In genomic region chr13:56634920-56635319, GRCm38 (mm10) we compare ENCODE assay signal across 10 mouse cellular contexts. TPM values are rescaled to one million over a fixed set of nuclear protein-coding genes. Genes with fewer than 3 reads are reported as not detected.
A peak's percentile ranks its signal among the peaks of the same experiment; 100 is the strongest.
DNase-seq lines count a peak whose midpoint lies in the region; ATAC-seq and TF ChIP-seq lines count a peak whose summit lies in the region.
"Had no signal": no experiment of that assay in that cellular context is flagged by ENCODE, and none has a peak within 500 bp of the region (broad histone marks: within the 10 kb centered on the region; RNA-seq: fewer than 3 reads in every experiment).

No protein-coding gene starts in this region.

- 55% methylated on average over 7 of the region's 7 CpGs for WGBS in hindbrain, embryonic 12.5 days
- whole genome bisulfite sequencing in hindbrain, embryonic 13.5 days = 72% methylated on average over 7 of the region's 7 CpGs
- WGBS in kidney, embryonic 15.5 days = 6% methylated on average over 7 of the region's 7 CpGs
- 53% methylated on average over 7 of the region's 7 CpGs for WGBS in macrophage (ENCODE audit: missing documents)
- WGBS in midbrain, embryonic 11.5 days = 83% methylated on average over 7 of the region's 7 CpGs

- no peak for TF ChIP-seq CTCF in left cerebral cortex, adult 2 months (IDR thresholded peaks at IDR 0.05)

- no peaks in the 10 kb centered on the region for H3K9me3 ChIP-seq in hindbrain, embryonic 12.5 days (replicated peaks)
- H3K9me3 ChIP-seq in hindbrain, embryonic 13.5 days = no peaks in the 10 kb centered on the region
- H3K9me3 ChIP-seq in kidney, embryonic 15.5 days (replicated peaks) = no peaks in the 10 kb centered on the region
- H3K9me3 ChIP-seq in midbrain, embryonic 11.5 days (ENCODE audit: control insufficient read depth, low read length) = no peaks in the 10 kb centered on the region
- H3K9me3 ChIP-seq: liver, embryonic 15.5 days had no signal

- peak overlapping the region; percentile 45 for H3K27ac ChIP-seq in hindbrain, embryonic 12.5 days
- H3K27ac ChIP-seq in hindbrain, embryonic 13.5 days = no peak overlapping the region
- peak overlapping the region; percentile 93 for H3K27ac ChIP-seq in kidney, embryonic 15.5 days
- H3K27ac ChIP-seq in macrophage = peak overlapping the region; percentile 28; the same call in 1 of the 2 replicates
- no peak overlapping the region for H3K27ac ChIP-seq in left cerebral cortex, adult 2 months
- no peak overlapping the region for H3K27ac ChIP-seq in midbrain, embryonic 11.5 days (ENCODE audit: low read depth, low read length)
- H3K27ac ChIP-seq: liver, embryonic 15.5 days had no signal

- no peaks in the 10 kb centered on the region for H3K36me3 ChIP-seq in hindbrain, embryonic 12.5 days
- no peaks in the 10 kb centered on the region for H3K36me3 ChIP-seq in hindbrain, embryonic 13.5 days
- peaks cover 70% of the 10 kb centered on the region for H3K36me3 ChIP-seq in kidney, embryonic 15.5 days
- H3K36me3 ChIP-seq in macrophage (ENCODE audit: inconsistent target) = no peaks in the 10 kb centered on the region; the same call in 1 of the 2 replicates
- no peaks in the 10 kb centered on the region for H3K36me3 ChIP-seq in midbrain, embryonic 11.5 days (ENCODE audit: control insufficient read depth, insufficient read depth, low read length)
- H3K36me3 ChIP-seq: liver, embryonic 15.5 days had no signal

- no peaks in the 10 kb centered on the region for H3K79me2 ChIP-seq in macrophage (ENCODE audit: inconsistent target)

- H3K27me3 ChIP-seq in hindbrain, embryonic 12.5 days = no peaks in the 10 kb centered on the region
- H3K27me3 ChIP-seq in hindbrain, embryonic 13.5 days = 0 out of 2 replicates have a peak, but pooled peaks cover 3% of the 10 kb centered on the region
- H3K27me3 ChIP-seq in kidney, embryonic 15.5 days = no peaks in the 10 kb centered on the region
- no peaks in the 10 kb centered on the region for H3K27me3 ChIP-seq in midbrain, embryonic 11.5 days (ENCODE audit: control insufficient read depth, insufficient read depth, low read length)
- H3K27me3 ChIP-seq: liver, embryonic 15.5 days had no signal

- H3K4me1 ChIP-seq in hindbrain, embryonic 12.5 days = peaks cover 19% of the 10 kb centered on the region
- H3K4me1 ChIP-seq in hindbrain, embryonic 13.5 days (replicated peaks) = peaks cover 6% of the 10 kb centered on the region; the same call in 1 of the 2 replicates
- peaks cover 42% of the 10 kb centered on the region for H3K4me1 ChIP-seq in kidney, embryonic 15.5 days
- H3K4me1 ChIP-seq in midbrain, embryonic 11.5 days (ENCODE audit: control insufficient read depth, insufficient read depth, low read length) = no peaks in the 10 kb centered on the region

- no peak overlapping the region for H3K4me3 ChIP-seq in hindbrain, embryonic 12.5 days
- H3K4me3 ChIP-seq in hindbrain, embryonic 13.5 days = no peak overlapping the region
- no peak overlapping the region for H3K4me3 ChIP-seq in kidney, embryonic 15.5 days (replicated peaks)
- H3K4me3 ChIP-seq in macrophage (ENCODE audit: inconsistent target) = no peak overlapping the region
- H3K4me3 ChIP-seq in left cerebral cortex, adult 2 months = no peak overlapping the region
- H3K4me3 ChIP-seq in midbrain, embryonic 11.5 days (ENCODE audit: low read depth, low read length) = no peak overlapping the region
- H3K4me3 ChIP-seq: liver, embryonic 15.5 days had no signal

- H3K4me2 ChIP-seq in hindbrain, embryonic 12.5 days (replicated peaks) = no peak overlapping the region
- no peak overlapping the region for H3K4me2 ChIP-seq in hindbrain, embryonic 13.5 days
- H3K4me2 ChIP-seq in kidney, embryonic 15.5 days = peak overlapping the region; percentile 8
- H3K4me2 ChIP-seq in midbrain, embryonic 11.5 days = no peak overlapping the region
- H3K4me2 ChIP-seq: liver, embryonic 15.5 days had no signal

- intact Hi-C loops in left cerebral cortex, adult 2 months (cut with DNase I) = no loop called here

- DNase-seq in left cerebral cortex, adult 2 months (ENCODE audit: extremely low spot score in 1 of 2, low spot score in 2 of 2) = no peak
- no peak for DNase-seq in midbrain, embryonic 11.5 days (ENCODE audit: low spot score, missing footprints)
- DNase-seq in urinary bladder, postnatal 10 days (ENCODE audit: low spot score) = no peak
- DNase-seq: cerebellum, postnatal 14 days had no signal

- no peak overlapping the region for H3K9ac ChIP-seq in hindbrain, embryonic 12.5 days
- no peak overlapping the region for H3K9ac ChIP-seq in hindbrain, embryonic 13.5 days
- no peak overlapping the region for H3K9ac ChIP-seq in kidney, embryonic 15.5 days
- H3K9ac ChIP-seq in midbrain, embryonic 11.5 days (ENCODE audit: low read length) = no peak overlapping the region
- H3K9ac ChIP-seq: liver, embryonic 15.5 days had no signal

- no peak for ATAC-seq in hindbrain, embryonic 12.5 days (ENCODE audit: low FRiP score)
- no peak for ATAC-seq in hindbrain, embryonic 13.5 days (ENCODE audit: low FRiP score)
- peak; percentile 60 for ATAC-seq in granulocyte monocyte progenitor cell, adult 5-6 weeks (replicated peaks; ENCODE audit: poor library complexity, severe bottlenecking)
- ATAC-seq in kidney, embryonic 15.5 days (replicated peaks; ENCODE audit: low FRiP score) = peak; percentile 70
- no peak for ATAC-seq in midbrain, embryonic 11.5 days (ENCODE audit: low FRiP score)

RNA-seq across cellular contexts. Expression of gene Tgfbi, which starts 25.6 kb away (rescaled TPM):
- polyA plus RNA-seq in hindbrain, embryonic 12.5 days (2016; fragmentation: Nextera tagmentation; extraction: Ambion mirVana) = 65.5 and 72.2 TPM in 2 replicates
- 11.3 and 14.6 TPM in 2 replicates for polyA plus RNA-seq in hindbrain, embryonic 13.5 days (2015; fragmentation: Nextera tagmentation; extraction: Ambion mirVana)
- 10.1 and 15.3 TPM in 2 replicates for total RNA-seq in granulocyte monocyte progenitor cell, adult 5-6 weeks (2014; fragmentation: Nextera tagmentation)
- total RNA-seq in granulocyte monocyte progenitor cell, adult 5-6 weeks (2017) = 15.6 and 21.7 TPM in 2 replicates
- polyA plus RNA-seq in kidney, embryonic 15.5 days (2015; fragmentation: Nextera tagmentation; extraction: Ambion mirVana) = 121 and 135 TPM in 2 replicates
- total RNA-seq in macrophage (2018; cell fraction: chromatin; rRNA removed) = 10 to 100 TPM in 22 of 26 experiments, 1 to 10 TPM in 4; 5.1 to 68.8 (median 24.5) TPM
- total RNA-seq in macrophage (2018; cell fraction: cytosol; rRNA removed) = 10 to 100 TPM in 23 of 26 experiments, 1 to 10 TPM in 3; 8.6 to 81.9 (median 35.9) TPM
- 100 to 1,000 TPM in 3 of 26 experiments, 10 to 100 TPM in 23; 12.2 to 255 (median 66.8) TPM for total RNA-seq in macrophage (2018; cell fraction: nucleus; rRNA removed)
- 9.3 to 47.2 TPM (median 39.5 TPM) in 3 replicates for polyA plus RNA-seq in macrophage (2018)
- total RNA-seq in left cerebral cortex, adult 2 months (2021) = 1 to 10 TPM; 3.8 to 5.1 TPM
- 20.2 and 25.3 TPM in 2 replicates for polyA plus RNA-seq in midbrain, embryonic 11.5 days (2014; fragmentation: Nextera tagmentation; extraction: Ambion mirVana)

Comparison
In these comparisons a context has a peak if more than half of its experiments do, and no peak if none do; other contexts are left out.
1. H3K27ac ChIP-seq: peak in hindbrain, embryonic 12.5 days (single experiment), kidney, embryonic 15.5 days (single experiment) and macrophage (single experiment); none in hindbrain, embryonic 13.5 days (single experiment), left cerebral cortex, adult 2 months (single experiment) and midbrain, embryonic 11.5 days (single experiment).
2. ATAC-seq: peak in granulocyte monocyte progenitor cell, adult 5-6 weeks (single experiment) and kidney, embryonic 15.5 days (single experiment); none in hindbrain, embryonic 12.5 days (single experiment), hindbrain, embryonic 13.5 days (single experiment) and midbrain, embryonic 11.5 days (single experiment).